19 mouse cellular contexts compared by ENCODE assay signal in genomic region chr19:21042536-21042935, GRCm38 (mm10).
"Had no signal": no experiment of that assay in that cellular context is flagged by ENCODE, and none has a peak within 500 bp of the region (broad histone marks: within the 10 kb centered on the region; RNA-seq: fewer than 3 reads in every experiment).

No protein-coding gene starts in this region.

- H3K4me1 ChIP-seq: neural tube, embryonic 12.5 days; neural tube, embryonic 15.5 days had no signal

- H3K27me3 ChIP-seq: liver, embryonic 12.5 days; midbrain, embryonic 15.5 days; neural tube, embryonic 12.5 days; neural tube, embryonic 15.5 days had no signal

- DNase-seq: lung, adult 18-20 months; lung, embryonic 14.5 days; lung, postnatal 10 days; lung, postnatal 4 days; retina, postnatal 1 day; right cerebral cortex, adult 18-20 months; right cerebral cortex, postnatal 25 days; right cerebral cortex, postnatal 4 days; spleen, adult 18-20 months; thymus, adult 18-20 months; thymus, postnatal 14 days; thymus, postnatal 36 days had no signal

- H3K9ac ChIP-seq: liver, embryonic 12.5 days; liver, embryonic 14.5 days; lung, embryonic 14.5 days; midbrain, embryonic 15.5 days; neural tube, embryonic 12.5 days; neural tube, embryonic 15.5 days had no signal

- H3K4me2 ChIP-seq: liver, embryonic 12.5 days; lung, embryonic 14.5 days; midbrain, embryonic 11.5 days; midbrain, embryonic 15.5 days; neural tube, embryonic 12.5 days; neural tube, embryonic 15.5 days had no signal

- H3K36me3 ChIP-seq: liver, embryonic 12.5 days; midbrain, embryonic 15.5 days; neural tube, embryonic 12.5 days; neural tube, embryonic 15.5 days had no signal

- ATAC-seq: liver, embryonic 12.5 days; midbrain, embryonic 15.5 days had no signal

- H3K27ac ChIP-seq: liver, embryonic 12.5 days; liver, embryonic 14.5 days; midbrain, embryonic 15.5 days; neural tube, embryonic 12.5 days; neural tube, embryonic 15.5 days had no signal

- H3K9me3 ChIP-seq: liver, embryonic 12.5 days; midbrain, embryonic 15.5 days; neural tube, embryonic 12.5 days; neural tube, embryonic 15.5 days had no signal

- H3K4me3 ChIP-seq: liver, embryonic 12.5 days; midbrain, embryonic 15.5 days; myocyte; neural tube, embryonic 12.5 days; neural tube, embryonic 15.5 days had no signal
